Mouse (Mus musculus) heart, adult 2 months (tissue): Measurements from ENCODE around the gene Mpg.

ENCODE experiments used
- CTCF ChIP-seq: fragments of 200-600 bp; IDR thresholded peaks from 2 replicates; pipeline ENCODE4 v1.8.1; 2022; ENCODE audit warnings: antibody characterized with exemption, mild to moderate bottlenecking, moderate library complexity
- EP300 ChIP-seq: fragments of 200-500 bp; IDR thresholded peaks from 2 replicates; pipeline ENCODE4 v1.6.1; 2011; ENCODE audit warnings: low read depth, low read length, control low read depth; ENCODE audit not compliant: insufficient read depth
- POLR2A ChIP-seq: fragments of 200-500 bp; IDR thresholded peaks from 2 replicates; pipeline ENCODE4 v1.6.1; 2011; ENCODE audit warnings: mild to moderate bottlenecking, low read depth, low read length, control low read depth; ENCODE audit not compliant: insufficient read depth

DNA sequence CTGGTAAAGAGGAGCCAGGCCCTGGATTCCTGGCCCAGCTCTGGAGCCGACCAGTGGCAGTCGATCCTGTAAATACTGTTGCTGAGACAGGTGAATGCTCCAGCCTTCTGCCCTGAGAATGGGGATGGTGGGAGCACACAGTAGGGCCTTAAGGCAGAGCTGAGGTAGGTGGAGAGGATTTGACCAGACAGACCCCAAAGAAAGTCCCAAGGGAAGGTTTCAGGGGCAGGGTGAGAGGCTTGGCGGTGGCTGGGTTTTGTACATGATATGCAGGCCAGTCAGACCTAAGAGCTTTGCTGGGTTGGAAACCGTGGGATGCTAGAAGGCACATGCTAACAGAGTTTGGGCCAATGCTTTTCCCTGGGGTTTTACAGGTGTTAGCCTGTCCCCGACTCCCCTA, 31.7 kb upstream of the Mpg start:
- TF ChIP-seq CTCF (no peak), EP300 (no peak), POLR2A (no peak)
